Mouse (Mus musculus) megakaryocyte, embryonic 14.5 days (primary cell): ENCODE results near the gene Prdm2.

Source experiments
- FLI1 ChIP-seq: IDR thresholded peaks from 2 replicates; pipeline ENCODE4 v1.6.1; 2012; ENCODE audit warnings: low read length, inconsistent platforms, mixed read lengths
- GATA1 ChIP-seq: IDR thresholded peaks from 3 replicates; pipeline ENCODE4 v1.6.1; 2012; ENCODE audit warnings: mixed read lengths, low read length, inconsistent platforms, borderline replicate concordance

DNA sequence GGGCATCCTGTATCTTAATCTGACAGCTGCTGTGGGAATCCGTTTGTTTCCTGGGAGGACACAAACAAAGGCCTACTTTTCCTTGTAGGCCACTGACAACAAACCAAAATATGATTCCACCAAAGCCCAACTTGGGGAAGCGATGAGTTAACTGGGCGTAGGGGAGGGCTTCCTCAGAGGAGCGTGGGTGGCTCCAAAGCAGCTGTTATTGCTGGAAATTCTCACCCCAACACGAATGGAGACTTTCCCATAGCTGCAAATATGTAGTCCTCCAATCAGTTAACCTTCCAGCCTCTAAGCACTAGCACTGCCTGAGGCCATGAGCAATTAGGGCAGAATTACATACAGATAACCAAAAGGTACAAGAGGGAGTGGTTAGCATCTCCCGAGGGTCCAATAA lies 112.6 kb downstream of the Prdm2 start:
- TF ChIP-seq GATA1 = no peak
- no peak for TF ChIP-seq FLI1
